Mouse (Mus musculus) retina, embryonic 14.5 days (tissue): ENCODE measurements at regions not wholly inside any gene's neighbourhood (a gene's known extent, or its start where the extent isn't known, plus 50 kb on each side); places are given as distances from the start of the nearest gene placed in this dataset.

Experiments used
- DNase-seq: peaks from one replicate; pipeline ENCODE4 v3.0.0-alpha.2; 2015; ENCODE audit warnings: low spot score

DNA sequence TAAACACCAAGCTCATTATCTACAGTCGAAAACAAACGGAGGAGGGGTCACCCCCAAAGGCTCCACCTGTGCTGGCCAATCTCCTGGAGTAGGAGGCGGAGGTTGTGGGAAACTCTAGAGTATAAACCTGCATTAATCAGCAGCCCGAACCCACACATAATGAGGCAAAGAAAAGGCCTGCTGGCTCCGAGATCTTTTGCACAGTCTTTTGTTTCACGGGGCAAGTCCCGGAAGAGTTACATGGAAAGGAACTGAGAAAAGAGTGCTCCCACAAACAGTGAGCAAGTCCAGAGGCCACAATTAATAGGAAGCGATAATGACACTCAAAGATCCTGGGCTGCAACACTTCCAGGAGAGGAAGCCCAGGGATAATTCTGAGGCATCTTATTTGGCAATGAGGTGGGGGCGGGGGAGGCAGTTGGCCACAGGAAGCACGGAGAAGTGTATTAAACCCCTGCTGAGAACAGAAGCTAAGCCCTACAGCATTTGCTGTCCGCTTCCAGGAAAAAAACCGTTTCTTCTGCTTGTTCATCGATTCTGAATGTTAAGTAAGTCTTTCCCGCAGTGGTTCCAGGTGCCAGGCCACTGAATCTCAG lies 59.1 kb upstream of the Mamdc2 start:
- peak; percentile 37 for DNase-seq
